Mouse (Mus musculus) Patski (cell line): ENCODE measurements around the gene Fsd1. TPM values are rescaled to one million over a fixed set of nuclear protein-coding genes. Genes with fewer than 3 reads are reported as not detected.
A peak's percentile ranks its signal among the peaks of the same experiment; 100 is the strongest.

ENCODE experiments used
- ATAC-seq: fragments of 100-300 bp; one replicate; pipeline ENCODE4 v1.8.0; 2021
- CTCF ChIA-PET: fragments of 350-600 bp; sonication (Branson Sonifier 250); formaldehyde crosslinking; loops from one replicate; lab custom pipeline; 2022; ENCODE audit warnings: inconsistent platforms; lab: Charles Lee
- POLR2A ChIA-PET: fragments of 350-600 bp; sonication (Branson Sonifier 250); formaldehyde crosslinking; loops from one replicate; lab custom pipeline; 2022; ENCODE audit warnings: antibody characterized with exemption, inconsistent platforms; lab: Charles Lee
- DNase-seq: peaks from one replicate; pipeline ENCODE4 v3.0.0-alpha.2; 2011; ENCODE audit warnings: low read depth, low spot score
- H3K27me3 ChIP-seq: fragments of 371-371 bp; one replicate; pipeline ENCODE4 v1.5.1; 2021
- CTCF ChIP-seq: fragments of 100-300 bp; IDR thresholded peaks from one replicate; pipeline ENCODE4 v1.5.1; 2021
- in situ Hi-C: fragments of 300-500 bp; cut with MboI; formaldehyde crosslinking; loops from 3 replicates; pipeline ENCODE4 v1.11.1; 2018; ENCODE audit warnings: low pct_unique_long_range_greater_than_20kb, mixed read lengths
- polyA plus RNA-seq: library from polyadenylated mRNA; unstranded; gene quantifications from one replicate; pipeline ENCODE4 v1.2.3, GENCODE M21; 2021

The Fsd1 gene
- polyA plus RNA-seq, 1 experiment from 2014 or later: 26.2 TPM

- no peak for TF ChIP-seq CTCF
- ChIA-PET POLR2A (no interaction called here), CTCF (no interaction called here)
- in situ Hi-C loops: loop anchor here (10.0 kb wide), 1 partner anchor 53 kb away; no protein-coding TSS in a partner anchor
- no peaks in the 10 kb centered on the region for H3K27me3 ChIP-seq
- DNase-seq (no peak), ATAC-seq (no peak)
Observed at GRCm38 (mm10) chr17:55961631-55962030, 24.7 kb upstream of the Fsd1 start.

GRCm38 (mm10) chr17:55963171-55963570, 23.1 kb upstream of the Fsd1 start:
- in situ Hi-C loops: loop anchor here (10.0 kb wide), 1 partner anchor 52 kb away; no protein-coding TSS in a partner anchor
- ATAC-seq (no peak), DNase-seq (no peak)
- ChIA-PET POLR2A (no interaction called here), CTCF (interaction anchor here (0.9 kb wide), 1 partner anchor 11 kb away, joined by 3 read pairs; no protein-coding TSS in a partner anchor)
- no peak for TF ChIP-seq CTCF
- no peaks in the 10 kb centered on the region for H3K27me3 ChIP-seq

GRCm38 (mm10) chr17:55964496-55964895, 21.8 kb upstream of the Fsd1 start:
- TF ChIP-seq CTCF: no peak
- ATAC-seq (no peak), DNase-seq (no peak)
- in situ Hi-C loops: loop anchor here (10.0 kb wide), 1 partner anchor 50 kb away; no protein-coding TSS in a partner anchor
- ChIA-PET CTCF (interaction anchor here (1.0 kb wide), 1 partner anchor 12 kb away, joined by 3 read pairs; no protein-coding TSS in a partner anchor), POLR2A (no interaction called here)
- no peaks in the 10 kb centered on the region for H3K27me3 ChIP-seq

- TF ChIP-seq CTCF: no peak
- DNase-seq: no peak
- ATAC-seq: no peak
- CTCF ChIA-PET: interaction anchor here (1.0 kb wide), 1 partner anchor 11 kb away, joined by 3 read pairs; no protein-coding TSS in a partner anchor
- POLR2A ChIA-PET: no interaction called here
- H3K27me3 ChIP-seq: no peaks in the 10 kb centered on the region
- in situ Hi-C loops: loop anchor here (10.0 kb wide), 1 partner anchor 50 kb away; no protein-coding TSS in a partner anchor
Observed at GRCm38 (mm10) chr17:55964996-55965395, 21.3 kb upstream of the Fsd1 start.

- TF ChIP-seq CTCF: no peak
- no peaks in the 10 kb centered on the region for H3K27me3 ChIP-seq
- ATAC-seq: no peak
- DNase-seq: no peak
- ChIA-PET POLR2A (interaction anchor here (0.6 kb wide), 1 partner anchor 9 kb away, joined by 3 read pairs; no protein-coding TSS in a partner anchor), CTCF (interaction anchor here (0.9 kb wide), 1 partner anchor 51 kb away, joined by 3 read pairs; no protein-coding TSS in a partner anchor)
- in situ Hi-C loops: loop anchor here (10.0 kb wide), 1 partner anchor 48 kb away; no protein-coding TSS in a partner anchor
Observed at GRCm38 (mm10) chr17:55967186-55967585, 19.1 kb upstream of the Fsd1 start.

GRCm38 (mm10) chr17:55968210-55968609, 18.1 kb upstream of the Fsd1 start:
- DNase-seq (no peak), ATAC-seq (no peak)
- CTCF ChIA-PET: interaction anchor here (0.6 kb wide), 1 partner anchor 1284 kb away, joined by 3 read pairs; no protein-coding TSS in a partner anchor
- no peak for TF ChIP-seq CTCF
- in situ Hi-C loops: loop anchor here (10.0 kb wide), 1 partner anchor 47 kb away; no protein-coding TSS in a partner anchor
- no peaks in the 10 kb centered on the region for H3K27me3 ChIP-seq
- POLR2A ChIA-PET: no interaction called here

GRCm38 (mm10) chr17:55969560-55969959, 16.7 kb upstream of the Fsd1 start:
- no peak for ATAC-seq
- in situ Hi-C loops: loop anchor here (10.0 kb wide), 1 partner anchor 45 kb away; no protein-coding TSS in a partner anchor
- no peak for DNase-seq
- ChIA-PET CTCF (no interaction called here), POLR2A (no interaction called here)
- no peak for TF ChIP-seq CTCF
- H3K27me3 ChIP-seq: no peaks in the 10 kb centered on the region

- ChIA-PET CTCF (no interaction called here), POLR2A (no interaction called here)
- ATAC-seq (no peak), DNase-seq (no peak)
- H3K27me3 ChIP-seq: no peaks in the 10 kb centered on the region
- in situ Hi-C loops: loop anchor here (10.0 kb wide), 1 partner anchor 45 kb away; no protein-coding TSS in a partner anchor
- no peak for TF ChIP-seq CTCF
Observed at GRCm38 (mm10) chr17:55969966-55970891, 16.1 kb upstream of the Fsd1 start, which contains the start of gene Shd. TSS of gene Shd (plus strand) at chr17:55970467.

- TF ChIP-seq CTCF: no peak
- ChIA-PET POLR2A (no interaction called here), CTCF (no interaction called here)
- in situ Hi-C loops: no loop called here
- no peak for DNase-seq
- ATAC-seq: no peak
- H3K27me3 ChIP-seq: no peaks in the 10 kb centered on the region
Observed at GRCm38 (mm10) chr17:55971453-55971852, 14.9 kb upstream of the Fsd1 start.

- ChIA-PET CTCF (interaction anchor here (0.8 to 2.7 kb wide), 8 partner anchors 10 to 80 kb away, joined by 3 to 18 read pairs (median 4); partner anchors contain the start of genes Mpnd, Sh3gl1 and Stap2), POLR2A (interaction anchor here (0.6 to 1.3 kb wide), 3 partner anchors 9 to 33 kb away, joined by 3 to 8 read pairs (median 3); no protein-coding TSS in a partner anchor)
- ATAC-seq (peak; percentile 61), DNase-seq (no peak)
- peak; percentile 97 for TF ChIP-seq CTCF
- in situ Hi-C loops: no loop called here
- peaks cover 5% of the 10 kb centered on the region for H3K27me3 ChIP-seq
Observed at GRCm38 (mm10) chr17:55976255-55976862, 9.9 kb upstream of the Fsd1 start.
